Mouse (Mus musculus): ENCODE data around the gene Dctn3. TPM values are rescaled to one million over a fixed set of nuclear protein-coding genes. Genes with fewer than 3 reads are reported as not detected.

The Dctn3 gene
- total RNA-seq, 4 experiments from 2014 or later: 69.4 to 71.8 (median 70.7) TPM

DNA sequence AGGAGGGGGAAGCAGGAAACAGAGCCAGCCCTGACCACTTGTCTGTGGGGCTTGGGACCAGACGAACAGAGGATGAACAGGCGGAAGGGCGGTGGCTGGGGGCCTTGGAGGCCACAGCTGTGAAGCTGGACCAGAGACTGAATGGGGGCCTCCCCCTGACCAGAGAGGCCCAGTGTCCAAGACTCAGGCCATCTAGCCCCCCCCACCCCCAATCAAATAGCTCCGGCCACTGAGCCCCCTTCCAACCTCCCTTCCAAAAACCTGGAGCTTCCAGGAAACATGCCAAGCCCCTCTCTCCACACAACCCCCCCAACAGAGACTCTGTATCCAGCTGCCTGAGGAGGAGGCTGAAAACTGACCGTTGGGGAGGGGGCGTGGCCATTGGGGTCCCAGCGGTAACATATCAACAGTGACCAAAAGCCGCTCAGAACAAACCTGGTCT, 50.4 kb downstream of the Dctn3 start:
- no peak for DNase-seq (ENCODE audit: low spot score)

DNA sequence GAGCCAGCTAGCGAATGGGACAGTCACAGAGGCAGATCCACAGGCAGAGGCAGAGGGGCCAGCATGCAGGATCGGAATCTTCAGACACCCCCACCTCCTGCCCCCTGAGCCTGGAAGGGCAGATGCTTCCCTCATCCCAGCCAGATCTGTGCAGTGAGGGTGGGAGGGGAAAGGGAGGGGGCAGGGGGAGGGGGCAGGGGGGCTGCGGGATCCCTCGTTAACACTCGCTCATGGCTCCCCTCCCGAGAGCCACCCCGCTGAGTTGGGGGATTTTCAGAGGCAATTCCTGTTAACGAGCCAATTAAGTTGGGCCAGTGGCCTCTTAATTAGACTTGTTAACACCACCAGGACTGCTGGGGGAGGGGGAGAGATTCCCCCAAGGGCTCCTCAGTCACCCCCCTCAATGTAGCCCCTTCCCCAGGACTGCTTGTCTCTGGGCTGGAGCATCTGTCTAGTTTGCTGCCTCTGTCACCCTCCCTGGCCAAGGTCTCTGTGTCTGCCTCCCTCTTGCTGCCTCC, 50.9 kb downstream of the Dctn3 start:
- no peak for DNase-seq (ENCODE audit: low spot score)

DNA sequence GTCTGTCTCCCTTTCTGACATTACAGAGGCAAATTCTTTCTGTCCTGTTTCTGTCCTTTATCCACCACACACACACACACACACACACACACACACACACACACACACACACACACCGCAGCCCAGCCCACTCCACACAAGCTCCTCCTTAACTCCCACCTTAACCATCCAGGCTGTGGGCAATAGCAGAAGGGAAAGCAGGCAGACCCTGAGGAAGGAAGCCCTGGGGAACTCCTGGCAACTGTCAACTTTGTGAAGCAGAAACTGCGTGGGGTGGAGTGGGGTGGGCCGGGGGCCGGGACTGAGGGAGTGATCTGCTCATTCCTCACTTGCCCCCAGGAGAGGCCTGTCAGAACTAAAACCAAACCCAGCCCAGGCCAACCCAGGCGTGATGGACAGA, 51.5 kb downstream of the Dctn3 start:
- DNase-seq (ENCODE audit: low spot score): no peak

DNA sequence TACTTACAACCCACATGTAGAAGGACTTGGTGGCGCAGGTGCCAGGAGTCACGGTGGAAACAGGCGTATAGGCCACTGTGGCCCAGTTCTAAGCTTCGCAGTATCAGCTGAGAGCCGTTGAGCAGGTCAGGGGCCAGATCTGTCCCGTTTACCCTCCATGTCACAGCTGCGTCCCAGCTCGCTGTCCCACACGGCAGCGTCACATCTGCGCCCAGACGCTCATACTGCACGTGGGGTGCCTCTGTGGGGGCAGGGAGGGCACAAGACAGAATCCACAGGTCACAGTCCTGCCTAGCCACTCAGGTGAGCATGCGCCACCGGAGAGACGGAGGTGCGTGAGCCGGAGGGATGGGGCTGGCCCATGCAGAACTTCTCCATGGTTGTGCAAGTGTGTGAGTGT, 52.1 kb downstream of the Dctn3 start:
- DNase-seq (ENCODE audit: low spot score): no peak

DNA sequence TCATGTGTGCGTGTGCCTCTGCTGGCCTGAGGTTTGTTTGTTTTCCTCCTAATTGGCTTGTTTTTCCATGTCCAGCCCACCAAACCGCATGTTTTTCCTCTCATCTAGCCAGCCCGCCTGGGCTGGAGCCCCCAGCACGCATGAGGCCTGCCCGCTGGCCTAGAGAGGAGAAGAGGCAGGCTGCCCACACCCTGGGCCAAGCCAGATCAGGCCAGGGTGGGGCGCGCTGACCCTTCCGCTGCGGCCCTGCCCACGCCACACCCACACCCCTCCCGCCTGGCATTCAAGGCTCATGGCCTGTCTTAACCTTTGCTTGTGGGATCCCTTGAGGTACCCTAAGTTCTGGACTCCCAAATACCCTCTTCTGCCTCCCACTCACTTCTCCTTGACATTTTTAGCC, 56.3 kb downstream of the Dctn3 start:
- no peak for DNase-seq (ENCODE audit: low spot score)

DNA sequence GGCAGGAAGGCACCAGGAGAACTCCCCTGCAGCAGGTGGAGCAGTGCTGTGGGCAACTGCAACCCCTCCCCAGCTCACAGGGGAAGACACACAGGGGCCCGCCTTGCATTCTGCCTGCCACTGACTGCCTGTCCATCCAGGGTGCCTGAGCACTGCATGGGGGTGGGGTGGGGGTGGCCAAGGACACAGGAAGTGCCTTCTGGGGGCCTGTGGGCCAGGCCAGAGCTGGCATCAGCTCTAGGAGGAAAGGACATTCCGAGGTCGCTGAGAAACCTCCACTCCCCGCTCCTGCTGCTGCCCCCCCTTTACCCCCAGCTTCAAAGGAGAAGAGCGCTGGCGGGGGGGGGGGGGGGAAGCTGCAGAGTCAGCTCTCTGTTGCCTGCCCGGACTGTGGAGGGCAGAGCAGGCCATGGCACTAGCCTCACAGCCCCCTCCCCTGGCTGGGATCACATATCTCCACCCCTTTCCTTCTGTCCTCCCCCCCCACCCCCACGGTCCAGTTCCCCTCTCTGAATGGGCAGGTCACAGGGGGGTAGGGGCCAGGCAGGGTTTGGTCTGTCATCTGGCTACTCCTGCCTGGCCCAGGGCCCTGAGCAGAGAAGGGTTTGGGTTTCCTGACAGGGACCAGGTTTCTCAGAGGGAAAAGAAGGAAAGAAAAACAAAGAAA, 57.8 kb downstream of the Dctn3 start:
- DNase-seq (ENCODE audit: low spot score): no peak

Other genes starting within 250 kb of the Dctn3 start
- gene AI464131, start 220.1 kb downstream of the Dctn3 start, total RNA-seq (2022): 10 to 100 TPM; 12.6 to 16.0 (median 13.7) TPM
- under 1 TPM in 1 of 4 experiments, not detected in 3; 0.41 TPM for gene 1110017D15Rik, start 205.8 kb downstream of the Dctn3 start, total RNA-seq (2022)
- 10 to 100 TPM; 12.3 to 16.5 (median 14.1) TPM for gene Fam219a, start 153.6 kb downstream of the Dctn3 start, total RNA-seq (2022)
- 1 to 10 TPM; 1.7 to 6.2 (median 3.5) TPM for gene Dnaic1, start 153.4 kb downstream of the Dctn3 start, total RNA-seq (2022)
- gene Enho, start 82.8 kb downstream of the Dctn3 start, total RNA-seq (2022): 10 to 100 TPM in 2 of 4 experiments, 1 to 10 TPM in 2; 8.9 to 13.9 (median 11.1) TPM
- gene Cntfr, start 26.1 kb downstream of the Dctn3 start, total RNA-seq (2022): 1 to 10 TPM; 2.2 to 5.3 (median 4.9) TPM
- 100 to 1,000 TPM in 3 of 4 experiments, 10 to 100 TPM in 1; 95.9 to 110 (median 104) TPM for gene Il11ra1, start 23.2 kb downstream of the Dctn3 start, total RNA-seq (2022)
- 10 to 100 TPM; 29.7 to 35.8 (median 33.3) TPM for gene Rpp25l, start 9.6 kb downstream of the Dctn3 start, total RNA-seq (2022)
- gene Arid3c, start 8.0 kb upstream of the Dctn3 start, total RNA-seq (2022): not detected
- 10 to 100 TPM; 52.6 to 60.5 (median 58.6) TPM for gene Galt, start 32.1 kb upstream of the Dctn3 start, total RNA-seq (2022)
- 10 to 100 TPM; 20.9 to 23.8 (median 21.7) TPM for gene Sigmar1, start 33.0 kb upstream of the Dctn3 start, total RNA-seq (2022)
- gene Ccl27a, start 51.1 kb upstream of the Dctn3 start, total RNA-seq (2022): 10 to 100 TPM; 12.3 to 19.6 (median 14.5) TPM
- not detected for gene Gm21541, start 180.4 kb upstream of the Dctn3 start, total RNA-seq (2022)
- under 1 TPM in 3 of 4 experiments, not detected in 1; 0.63 to 0.86 (median 0.73) TPM for gene Gm20878, start 218.4 kb upstream of the Dctn3 start, total RNA-seq (2022)
- gene Fam205a4, start 242.9 kb upstream of the Dctn3 start, total RNA-seq (2022): not detected